Mouse (Mus musculus) C2C12 (cell line): Measurements from ENCODE around the gene Cbs. TPM values are rescaled to one million over a fixed set of nuclear protein-coding genes. Genes with fewer than 3 reads are reported as not detected.

Source experiments
- H3K27me3 ChIP-seq: one replicate; pipeline ENCODE4 v1.6.1; 2011; ENCODE audit not compliant: control insufficient read depth, insufficient read depth, insufficient read length
- H3K36me3 ChIP-seq: one replicate; pipeline ENCODE4 v1.6.1; 2011; ENCODE audit not compliant: control insufficient read depth, insufficient read depth
- H3K4me3 ChIP-seq: one replicate; pipeline ENCODE4 v1.5.1; 2011; ENCODE audit warnings: mild to moderate bottlenecking, control low read depth; ENCODE audit not compliant: poor library complexity, insufficient read depth, severe bottlenecking
- H3K79me2 ChIP-seq: one replicate; pipeline ENCODE4 v1.6.1; 2011; ENCODE audit not compliant: control insufficient read depth, insufficient read depth
- H3K79me3 ChIP-seq: one replicate; pipeline ENCODE4 v1.6.1; 2011; ENCODE audit warnings: low read depth, control low read depth
- H3ac ChIP-seq: one replicate; pipeline ENCODE3; 2011; ENCODE audit warnings: low read depth; ENCODE audit not compliant: control insufficient read depth, insufficient read length
- CEBPB ChIP-seq: IDR thresholded peaks from one replicate; pipeline ENCODE4 v1.6.1; 2011; ENCODE audit warnings: low read depth, mild to moderate bottlenecking, control low read depth, moderate library complexity
- CTCF ChIP-seq: IDR thresholded peaks from one replicate; pipeline ENCODE4 v1.5.1; 2011; ENCODE audit not compliant: control insufficient read depth, insufficient read depth, insufficient read length
- FOSL1 ChIP-seq: IDR thresholded peaks from one replicate; pipeline ENCODE4 v1.8.0; 2011; ENCODE audit warnings: mild to moderate bottlenecking, low read length; ENCODE audit not compliant: poor library complexity, insufficient read depth, severe bottlenecking
- MAX ChIP-seq: IDR thresholded peaks from one replicate; pipeline ENCODE4 v1.6.1; 2011; ENCODE audit warnings: mild to moderate bottlenecking, control low read depth
- MYOD1 ChIP-seq: IDR thresholded peaks from one replicate; pipeline ENCODE4 v1.6.1; 2011; ENCODE audit warnings: low read depth; ENCODE audit not compliant: control insufficient read depth, insufficient read length
- MYOG ChIP-seq: IDR thresholded peaks from one replicate; pipeline ENCODE4 v1.6.1; 2011; ENCODE audit not compliant: control insufficient read depth, insufficient read length; ENCODE audit errors: extremely low read depth
- USF1 ChIP-seq: IDR thresholded peaks from one replicate; pipeline ENCODE4 v1.6.1; 2011; ENCODE audit warnings: low read depth, mild to moderate bottlenecking, control low read depth, moderate library complexity
- polyA plus RNA-seq: library from polyadenylated mRNA; unstranded; fragments of >200 nt; fragmentation: generic; extraction: Trizol; gene quantifications from one replicate; pipeline ENCODE4 v1.2.1, GENCODE M21; 2012; ENCODE audit warnings: missing spikeins

The Cbs gene
- polyA plus RNA-seq, 1 experiment, result 0.25 TPM

- Histone ChIP-seq H3K79me2 (no peaks in the 10 kb centered on the region), H3K27me3 (no peaks in the 10 kb centered on the region), H3ac (no peak overlapping the region), H3K79me3 (no peaks in the 10 kb centered on the region), H3K4me3 (no peak overlapping the region), H3K36me3 (peaks cover 15% of the 10 kb centered on the region)
- TF ChIP-seq CEBPB, result no peak
Measured at GRCm38 (mm10) chr17:31642331-31642730, 5.3 kb upstream of the Cbs start.

- H3ac ChIP-seq, result no peak overlapping the region
- peaks cover 3% of the 10 kb centered on the region for H3K27me3 ChIP-seq
- no peaks in the 10 kb centered on the region for H3K79me3 ChIP-seq
- H3K4me3 ChIP-seq, result no peak overlapping the region
- H3K79me2 ChIP-seq, result no peaks in the 10 kb centered on the region
- H3K36me3 ChIP-seq, result no peaks in the 10 kb centered on the region
- TF ChIP-seq MAX (no peak), CTCF (no peak), CEBPB (no peak), MYOD1 (no peak), MYOG (no peak), USF1 (no peak), FOSL1 (no peak)
Measured at GRCm38 (mm10) chr17:31639651-31640050, 2.6 kb upstream of the Cbs start.

- no peaks in the 10 kb centered on the region for H3K36me3 ChIP-seq
- no peaks in the 10 kb centered on the region for H3K79me3 ChIP-seq
- peaks cover 3% of the 10 kb centered on the region for H3K27me3 ChIP-seq
- H3K79me2 ChIP-seq, result no peaks in the 10 kb centered on the region
- H3K4me3 ChIP-seq, result no peak overlapping the region
- TF ChIP-seq FOSL1 (no peak), MYOG (no peak), MAX (no peak), MYOD1 (no peak), CTCF (no peak)
- H3ac ChIP-seq, result no peak overlapping the region
Measured at GRCm38 (mm10) chr17:31637866-31638570, 980 bp upstream of the Cbs start.

- TF ChIP-seq FOSL1 (no peak), MAX (no peak), CEBPB (no peak), CTCF (no peak), USF1 (no peak), MYOG (no peak), MYOD1 (no peak)
- H3K36me3 ChIP-seq, result no peaks in the 10 kb centered on the region
- H3K79me3 ChIP-seq, result no peaks in the 10 kb centered on the region
- H3K79me2 ChIP-seq, result no peaks in the 10 kb centered on the region
- H3K4me3 ChIP-seq, result no peak overlapping the region
- H3ac ChIP-seq, result no peak overlapping the region
- peaks cover 6% of the 10 kb centered on the region for H3K27me3 ChIP-seq
Measured at GRCm38 (mm10) chr17:31636277-31636941, 629 bp downstream of the Cbs start.

DNA sequence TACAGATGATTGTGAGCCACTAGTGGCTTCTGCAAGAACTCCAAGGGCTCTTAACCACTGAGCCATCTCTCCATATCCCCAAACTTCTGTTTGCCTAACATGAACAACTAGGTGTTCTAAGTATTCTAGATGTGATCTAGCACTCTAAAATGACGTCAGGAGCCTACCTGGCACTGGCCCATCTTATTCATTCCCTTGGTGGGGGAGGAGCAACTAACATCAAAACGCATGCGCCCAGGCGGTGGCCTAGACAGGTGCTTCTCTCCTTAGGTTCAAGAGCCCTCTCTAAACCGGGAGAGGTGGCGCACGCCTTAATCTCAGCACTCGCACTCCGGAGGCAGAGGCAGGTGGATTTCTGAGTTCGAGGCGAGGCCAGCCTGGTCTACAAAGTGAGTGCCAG lies 1.3 kb downstream of the Cbs start:
- H3K79me3 ChIP-seq, result no peaks in the 10 kb centered on the region
- H3K36me3 ChIP-seq, result no peaks in the 10 kb centered on the region
- peaks cover 6% of the 10 kb centered on the region for H3K27me3 ChIP-seq
- H3K4me3 ChIP-seq, result no peak overlapping the region
- no peak overlapping the region for H3ac ChIP-seq
- H3K79me2 ChIP-seq, result no peaks in the 10 kb centered on the region
- no peak for TF ChIP-seq FOSL1
- TF ChIP-seq MYOD1, result no peak

GRCm38 (mm10) chr17:31634896-31635295 lies 2.1 kb downstream of the Cbs start:
- Histone ChIP-seq H3ac (no peak overlapping the region), H3K36me3 (no peaks in the 10 kb centered on the region), H3K79me3 (no peaks in the 10 kb centered on the region), H3K79me2 (no peaks in the 10 kb centered on the region), H3K27me3 (peaks cover 6% of the 10 kb centered on the region), H3K4me3 (no peak overlapping the region)
- TF ChIP-seq MYOG (no peak), CTCF (no peak), USF1 (no peak), FOSL1 (no peak), MYOD1 (no peak), CEBPB (no peak), MAX (no peak)
